Mouse (Mus musculus): ENCODE results near the gene Sel1l3. TPM values are rescaled to one million over a fixed set of nuclear protein-coding genes. Genes with fewer than 3 reads are reported as not detected.

The Sel1l3 gene
- polyA plus RNA-seq (2015; fragmentation: Nextera tagmentation; extraction: Ambion mirVana) = 1.0 and 1.3 TPM in 2 replicates

- peaks cover 67% of the 10 kb centered on the region for H3K27me3 ChIP-seq (replicated peaks)
- no peak within 1 kb of the TSS for H3K27ac ChIP-seq (replicated peaks)
- no peak for ATAC-seq (ENCODE audit: extremely low read depth, insufficient number of reproducible peaks, low FRiP score, low TSS enrichment)
Observed at GRCm38 (mm10) chr5:53213711-53214352, at the start of gene Sel1l3. Gene Sel1l3 (minus strand): TSS chr5:53213927.

DNA sequence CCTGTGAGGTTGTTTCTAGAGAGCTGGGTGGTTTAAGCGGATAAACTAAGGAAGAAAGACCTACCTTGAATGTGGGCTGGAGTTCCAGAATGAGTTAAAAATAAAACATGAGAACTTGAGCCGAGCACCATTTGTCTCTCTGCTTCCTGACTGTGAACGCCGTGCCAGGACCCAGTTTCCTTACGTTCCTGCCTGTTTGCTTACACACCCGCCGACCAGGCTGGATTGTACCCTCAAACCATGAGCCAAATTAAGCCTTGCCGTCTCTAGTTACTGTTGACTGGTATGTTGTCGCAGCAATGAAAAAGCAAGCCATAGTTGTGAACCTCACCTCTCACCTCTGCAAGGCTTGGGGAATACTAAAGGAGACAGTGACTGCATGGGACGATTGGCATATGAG, 48.3 kb upstream of the Sel1l3 start:
- Histone ChIP-seq H3K4me2 (no peak overlapping the region), H3K4me1 (peaks cover 19% of the 10 kb centered on the region), H3K9me3 (no peaks in the 10 kb centered on the region), H3K27ac (replicated peaks) (no peak overlapping the region), H3K27me3 (replicated peaks) (peaks cover 22% of the 10 kb centered on the region), H3K9ac (no peak overlapping the region), H3K4me3 (no peak overlapping the region), H3K36me3 (no peaks in the 10 kb centered on the region)
- 71% methylated on average over 10 of the region's 10 CpGs for WGBS
- no peak for ATAC-seq (ENCODE audit: extremely low read depth, insufficient number of reproducible peaks, low FRiP score, low TSS enrichment)

More at GRCm38 (mm10) chr5:53213711-53214352, at the start of gene Sel1l3:
- peaks cover 33% of the 10 kb centered on the region for H3K4me1 ChIP-seq
- H3K4me2 ChIP-seq = peak within 1 kb of the TSS; percentile 99
- H3K4me3 ChIP-seq = peak within 1 kb of the TSS; percentile 72
- H3K9ac ChIP-seq = peak within 1 kb of the TSS; percentile 84
- H3K36me3 ChIP-seq = no peaks in the 10 kb centered on the region
- 3% methylated on average over 24 of the region's 29 CpGs for WGBS
- H3K9me3 ChIP-seq = no peaks in the 10 kb centered on the region

- no peaks in the 10 kb centered on the region for H3K9me3 ChIP-seq
- peaks cover 22% of the 10 kb centered on the region for H3K27me3 ChIP-seq (replicated peaks)
- WGBS = 56% methylated on average over 5 of the region's 5 CpGs
- ATAC-seq (ENCODE audit: extremely low read depth, insufficient number of reproducible peaks, low FRiP score, low TSS enrichment) = no peak
- H3K4me1 ChIP-seq = peaks cover 24% of the 10 kb centered on the region
- H3K36me3 ChIP-seq = no peaks in the 10 kb centered on the region
- no peak overlapping the region for H3K4me3 ChIP-seq
- H3K27ac ChIP-seq (replicated peaks) = no peak overlapping the region
- H3K9ac ChIP-seq = no peak overlapping the region
- H3K4me2 ChIP-seq = no peak overlapping the region
Observed at GRCm38 (mm10) chr5:53259894-53260293, 46.2 kb upstream of the Sel1l3 start.

DNA sequence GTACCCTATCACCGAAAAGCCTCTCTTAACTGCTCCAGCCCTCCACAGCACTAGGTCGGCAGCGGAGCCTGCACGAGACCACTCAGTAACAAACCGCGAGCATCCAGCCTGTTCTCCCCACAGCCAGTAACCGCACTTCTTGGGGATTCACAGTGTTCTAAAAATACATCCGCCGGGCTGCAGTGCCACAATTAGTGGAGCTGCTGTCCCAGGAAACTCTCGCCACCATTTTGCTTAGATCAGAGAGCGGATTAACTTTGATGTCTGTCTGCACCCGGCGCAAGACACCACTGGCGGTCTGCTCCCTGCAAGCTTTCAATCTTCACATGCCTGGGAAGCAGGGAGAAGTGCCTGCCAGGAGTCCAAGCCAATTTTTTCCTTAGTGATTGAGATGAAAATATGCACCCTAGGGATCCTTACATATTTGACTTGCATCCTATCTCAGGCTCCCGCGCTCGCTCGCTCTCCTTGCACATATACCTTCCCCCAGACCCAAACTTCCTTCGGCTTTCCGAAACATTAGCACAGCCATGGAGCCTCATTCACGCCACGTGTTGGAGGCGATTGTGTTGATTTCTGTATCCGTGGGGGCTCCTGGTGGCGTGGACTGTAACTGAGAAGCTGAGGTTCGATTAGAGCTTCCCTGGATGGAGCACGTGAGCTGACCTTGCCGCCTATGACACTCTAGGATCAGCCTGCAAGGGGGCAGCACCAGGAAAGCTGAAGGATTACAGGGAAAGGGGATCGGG, 44.5 kb upstream of the Sel1l3 start:
- Histone ChIP-seq H3K4me3 (peak overlapping the region; percentile 50), H3K27me3 (replicated peaks) (peaks cover 22% of the 10 kb centered on the region), H3K36me3 (no peaks in the 10 kb centered on the region), H3K27ac (replicated peaks) (peak overlapping the region; percentile 50), H3K4me2 (peak overlapping the region; percentile 87), H3K9me3 (no peaks in the 10 kb centered on the region), H3K9ac (peak overlapping the region; percentile 79), H3K4me1 (peaks cover 28% of the 10 kb centered on the region)
- ATAC-seq (ENCODE audit: extremely low read depth, insufficient number of reproducible peaks, low FRiP score, low TSS enrichment) = no peak
- 2% methylated on average over 29 of the region's 29 CpGs for WGBS

DNA sequence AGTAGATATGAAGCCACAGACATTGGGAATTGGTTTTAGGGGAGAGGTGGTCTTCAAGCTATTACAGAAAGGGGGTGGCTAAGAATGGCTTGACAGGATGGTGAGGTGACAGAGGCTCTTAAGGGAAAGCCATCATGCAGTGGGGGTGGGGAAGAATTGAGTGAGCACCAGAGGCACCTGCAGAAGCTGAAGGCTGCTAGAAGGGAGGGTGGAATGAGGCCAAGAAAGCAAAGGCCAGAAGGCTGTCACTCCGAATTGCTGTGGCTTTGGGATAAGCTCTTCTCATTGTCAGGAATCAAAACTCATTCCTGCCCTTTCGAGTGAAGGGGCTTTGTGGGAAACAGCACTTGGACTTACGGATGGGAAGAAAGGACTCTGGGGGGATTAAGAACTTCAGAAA, 41.1 kb upstream of the Sel1l3 start:
- H3K9me3 ChIP-seq = no peaks in the 10 kb centered on the region
- no peak for ATAC-seq (ENCODE audit: extremely low read depth, insufficient number of reproducible peaks, low FRiP score, low TSS enrichment)
- WGBS = 76% methylated on average over 3 of the region's 3 CpGs

GRCm38 (mm10) chr5:53254154-53254553, 40.4 kb upstream of the Sel1l3 start:
- Histone ChIP-seq H3K27ac (replicated peaks) (no peak overlapping the region), H3K4me1 (peaks cover 50% of the 10 kb centered on the region), H3K36me3 (no peaks in the 10 kb centered on the region), H3K9ac (no peak overlapping the region), H3K4me3 (no peak overlapping the region), H3K9me3 (no peaks in the 10 kb centered on the region), H3K27me3 (replicated peaks) (peaks cover 15% of the 10 kb centered on the region), H3K4me2 (no peak overlapping the region)
- no peak for ATAC-seq (ENCODE audit: extremely low read depth, insufficient number of reproducible peaks, low FRiP score, low TSS enrichment)
- 83% methylated on average over 5 of the region's 5 CpGs for WGBS

More for the DNA sequence above, 41.1 kb upstream of the Sel1l3 start:
- H3K4me3 ChIP-seq = no peak overlapping the region
- no peaks in the 10 kb centered on the region for H3K36me3 ChIP-seq
- H3K27ac ChIP-seq (replicated peaks) = no peak overlapping the region
- no peak overlapping the region for H3K9ac ChIP-seq
- H3K27me3 ChIP-seq (replicated peaks) = peaks cover 18% of the 10 kb centered on the region
- peaks cover 50% of the 10 kb centered on the region for H3K4me1 ChIP-seq
- no peak overlapping the region for H3K4me2 ChIP-seq

- Histone ChIP-seq H3K4me2 (no peak overlapping the region), H3K4me3 (no peak overlapping the region), H3K27me3 (replicated peaks) (no peaks in the 10 kb centered on the region), H3K36me3 (no peaks in the 10 kb centered on the region), H3K9ac (no peak overlapping the region), H3K27ac (replicated peaks) (no peak overlapping the region), H3K9me3 (no peaks in the 10 kb centered on the region), H3K4me1 (peaks cover 25% of the 10 kb centered on the region)
- WGBS = 72% methylated on average over 4 of the region's 4 CpGs
- ATAC-seq (ENCODE audit: extremely low read depth, insufficient number of reproducible peaks, low FRiP score, low TSS enrichment) = no peak
Observed at GRCm38 (mm10) chr5:53249431-53250061, 35.8 kb upstream of the Sel1l3 start.

- Histone ChIP-seq H3K27ac (replicated peaks) (no peak overlapping the region), H3K27me3 (replicated peaks) (no peaks in the 10 kb centered on the region), H3K36me3 (no peaks in the 10 kb centered on the region), H3K9me3 (no peaks in the 10 kb centered on the region), H3K4me3 (no peak overlapping the region), H3K4me1 (peaks cover 25% of the 10 kb centered on the region), H3K4me2 (no peak overlapping the region), H3K9ac (no peak overlapping the region)
- ATAC-seq (ENCODE audit: extremely low read depth, insufficient number of reproducible peaks, low FRiP score, low TSS enrichment) = no peak
- WGBS = 73% methylated on average over 11 of the region's 11 CpGs
Observed at GRCm38 (mm10) chr5:53248499-53248898, 34.8 kb upstream of the Sel1l3 start.

GRCm38 (mm10) chr5:53243933-53244332, 30.2 kb upstream of the Sel1l3 start:
- H3K9ac ChIP-seq = no peak overlapping the region
- no peaks in the 10 kb centered on the region for H3K36me3 ChIP-seq
- H3K4me3 ChIP-seq = no peak overlapping the region
- H3K4me1 ChIP-seq = peaks cover 10% of the 10 kb centered on the region
- ATAC-seq (ENCODE audit: extremely low read depth, insufficient number of reproducible peaks, low FRiP score, low TSS enrichment) = no peak
- H3K9me3 ChIP-seq = no peaks in the 10 kb centered on the region
- no peaks in the 10 kb centered on the region for H3K27me3 ChIP-seq (replicated peaks)
- H3K27ac ChIP-seq (replicated peaks) = no peak overlapping the region
- WGBS = 64% methylated on average over 10 of the region's 10 CpGs
- no peak overlapping the region for H3K4me2 ChIP-seq

GRCm38 (mm10) chr5:53242865-53243499, 29.3 kb upstream of the Sel1l3 start:
- WGBS = 76% methylated on average over 7 of the region's 7 CpGs
- no peak overlapping the region for H3K4me2 ChIP-seq
- H3K27ac ChIP-seq (replicated peaks) = no peak overlapping the region
- no peaks in the 10 kb centered on the region for H3K27me3 ChIP-seq (replicated peaks)
- peaks cover 10% of the 10 kb centered on the region for H3K4me1 ChIP-seq
- H3K9me3 ChIP-seq = no peaks in the 10 kb centered on the region
- ATAC-seq (ENCODE audit: extremely low read depth, insufficient number of reproducible peaks, low FRiP score, low TSS enrichment) = no peak
- H3K9ac ChIP-seq = no peak overlapping the region
- no peak overlapping the region for H3K4me3 ChIP-seq
- no peaks in the 10 kb centered on the region for H3K36me3 ChIP-seq

DNA sequence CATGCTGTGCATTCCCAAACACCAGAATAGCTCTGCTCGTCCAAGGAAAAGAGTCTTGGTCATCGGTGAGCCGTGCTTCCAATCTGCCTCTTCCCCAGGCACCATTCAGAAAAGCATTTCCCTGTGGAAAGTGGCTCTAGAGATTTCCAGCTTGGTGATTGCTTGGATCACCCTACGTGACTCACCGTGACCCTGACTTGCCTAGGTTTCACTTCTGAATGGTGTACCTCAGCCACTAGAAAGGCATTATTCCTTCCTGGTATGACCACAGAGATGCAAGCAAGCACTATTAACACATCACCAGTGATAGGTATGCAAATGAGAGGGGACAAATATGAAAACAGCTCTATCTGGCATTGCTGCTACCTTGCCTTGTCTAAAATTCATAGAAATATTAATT, 28.2 kb upstream of the Sel1l3 start:
- Histone ChIP-seq H3K27me3 (replicated peaks) (no peaks in the 10 kb centered on the region), H3K4me2 (no peak overlapping the region), H3K9ac (no peak overlapping the region), H3K9me3 (no peaks in the 10 kb centered on the region), H3K4me3 (no peak overlapping the region), H3K27ac (replicated peaks) (no peak overlapping the region), H3K4me1 (peaks cover 10% of the 10 kb centered on the region), H3K36me3 (no peaks in the 10 kb centered on the region)
- no peak for ATAC-seq (ENCODE audit: extremely low read depth, insufficient number of reproducible peaks, low FRiP score, low TSS enrichment)
- 58% methylated on average over 5 of the region's 5 CpGs for WGBS
